Mouse (Mus musculus) limb, embryonic 11.5 days (tissue): ENCODE measurements around the gene Zfp488. TPM values are rescaled to one million over a fixed set of nuclear protein-coding genes. Genes with fewer than 3 reads are reported as not detected.
A peak's percentile ranks its signal among the peaks of the same experiment; 100 is the strongest.

Experiments
- ATAC-seq: fragments of 200-750 bp; cut with Nextera tagmentation; 2 replicates; pipeline ENCODE4 v1.8.0; 2017; ENCODE audit warnings: low read depth; ENCODE audit not compliant: insufficient number of reproducible peaks, low FRiP score, low TSS enrichment
- DNase-seq: peaks from one replicate; pipeline ENCODE4 v3.0.0-alpha.2; 2015; ENCODE audit warnings: low spot score
- H3K27ac ChIP-seq: fragments of 300-500 bp; sonication (generic); replicated peaks from 2 replicates; pipeline ENCODE4 v1.5.1; 2014; ENCODE audit warnings: low read depth, mild to moderate bottlenecking, low read length
- H3K27me3 ChIP-seq: fragments of 300-500 bp; sonication (generic); 2 replicates; pipeline ENCODE4 v1.6.1; 2014; ENCODE audit warnings: mild to moderate bottlenecking, low read length, mixed read lengths; ENCODE audit not compliant: control insufficient read depth, insufficient read depth
- H3K36me3 ChIP-seq: fragments of 300-500 bp; sonication (generic); 2 replicates; pipeline ENCODE4 v1.6.1; 2014; ENCODE audit warnings: mild to moderate bottlenecking, low read length, moderate library complexity, mixed read lengths; ENCODE audit not compliant: control insufficient read depth, insufficient read depth
- H3K4me1 ChIP-seq: fragments of 300-500 bp; sonication (generic); 2 replicates; pipeline ENCODE4 v1.6.1; 2014; ENCODE audit warnings: low read length, mixed read lengths; ENCODE audit not compliant: control insufficient read depth, insufficient read depth
- H3K4me2 ChIP-seq: fragments of 300-500 bp; sonication (generic); 2 replicates; pipeline ENCODE4 v1.6.1; 2014; ENCODE audit warnings: low read depth, mild to moderate bottlenecking, moderate library complexity; ENCODE audit not compliant: severe bottlenecking
- H3K4me3 ChIP-seq: fragments of 300-500 bp; sonication (generic); 2 replicates; pipeline ENCODE4 v1.5.1; 2014; ENCODE audit warnings: low read depth, low read length
- H3K9ac ChIP-seq: fragments of 300-500 bp; sonication (generic); 2 replicates; pipeline ENCODE4 v1.6.1; 2014; ENCODE audit warnings: mild to moderate bottlenecking, low read length
- H3K9me3 ChIP-seq: fragments of 300-500 bp; sonication (generic); 2 replicates; pipeline ENCODE4 v1.6.1; 2016; ENCODE audit warnings: low read length; ENCODE audit not compliant: control insufficient read depth
- WGBS: fragments of 180-500 bp; shearing (Covaris S2); extraction: QIAGEN DNeasy Blood & Tissue Kit; methylation state at CpG from one replicate; pipeline ENCODE4 v1.1.7; 2014; 5-methylcytosine and 5-hydroxymethylcytosine counted together
- polyA plus RNA-seq: library from polyadenylated mRNA; unstranded; fragments of >200 nt; fragmentation: Nextera tagmentation; extraction: Ambion mirVana; gene quantifications from 2 replicates; pipeline ENCODE4 v1.2.1, GENCODE M21; 2014

Gene Zfp488
- polyA plus RNA-seq, 1 experiment from 2014 or later: 0.08 TPM

DNA sequence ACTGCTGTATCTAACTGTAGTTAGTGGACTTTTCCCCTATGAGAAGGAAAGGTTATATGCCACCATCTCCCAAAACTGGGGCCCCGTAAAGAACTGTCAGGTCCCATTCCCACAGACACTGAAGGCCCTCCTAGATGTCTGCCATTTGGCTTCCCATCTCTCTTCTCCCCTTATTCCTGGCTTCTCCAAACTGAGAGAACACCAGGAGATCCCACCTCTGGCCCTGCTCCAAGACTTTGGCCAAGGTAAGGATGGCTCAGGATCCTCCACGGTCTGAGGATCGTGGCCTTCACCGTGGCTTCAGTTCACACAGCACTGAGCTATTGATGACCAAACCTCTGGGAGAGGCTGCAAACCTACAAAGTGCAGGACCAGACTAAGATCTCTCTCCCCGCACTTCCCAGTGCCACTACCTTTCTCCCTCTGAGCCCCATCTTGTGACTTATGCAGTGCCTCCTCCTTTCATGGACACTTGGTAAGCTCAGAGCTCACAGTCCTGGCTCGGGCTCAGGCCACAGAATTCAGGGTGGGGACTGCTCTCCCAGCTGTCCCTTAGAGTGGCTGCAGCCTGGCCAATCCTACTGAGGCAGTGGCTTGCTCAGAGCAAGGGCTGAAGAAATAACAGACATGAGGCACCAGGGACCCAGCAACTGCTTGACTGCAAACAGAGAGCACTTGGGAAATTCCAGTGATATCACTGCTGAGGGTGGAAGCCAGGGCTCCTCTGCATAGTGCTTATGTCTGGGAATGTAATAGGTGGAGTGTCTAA, 15.1 kb upstream of the Zfp488 start:
- no peaks in the 10 kb centered on the region for H3K9me3 ChIP-seq
- ATAC-seq: no peak
- no peaks in the 10 kb centered on the region for H3K4me1 ChIP-seq
- no peak overlapping the region for H3K4me3 ChIP-seq
- H3K36me3 ChIP-seq: no peaks in the 10 kb centered on the region
- no peak overlapping the region for H3K4me2 ChIP-seq
- no peak overlapping the region for H3K9ac ChIP-seq
- no peaks in the 10 kb centered on the region for H3K27me3 ChIP-seq
- no peak overlapping the region for H3K27ac ChIP-seq
- WGBS: 85% methylated on average over 6 of the region's 6 CpGs
- DNase-seq: no peak

DNA sequence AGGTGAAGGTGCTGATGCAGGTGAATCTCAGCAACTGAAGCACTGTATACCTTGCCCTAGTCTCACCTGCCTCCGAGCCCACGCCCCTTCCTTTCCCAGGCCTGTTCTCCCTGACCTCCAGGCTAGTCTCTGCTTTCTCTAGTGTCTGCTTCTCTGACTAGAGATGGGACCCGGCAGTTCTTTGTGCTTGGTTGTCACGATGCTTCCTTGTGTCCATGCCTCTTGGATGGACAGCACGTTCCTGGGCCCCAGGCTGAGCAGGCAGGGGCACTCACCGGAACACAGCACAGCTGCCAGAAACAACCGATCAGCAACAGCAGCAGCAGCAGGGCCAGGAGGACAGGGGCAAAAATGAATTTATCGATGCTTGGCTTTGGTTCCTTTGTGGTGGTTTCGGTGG, 14.5 kb upstream of the Zfp488 start:
- Histone ChIP-seq H3K4me2 (no peak overlapping the region), H3K27me3 (no peaks in the 10 kb centered on the region), H3K36me3 (no peaks in the 10 kb centered on the region), H3K9me3 (no peaks in the 10 kb centered on the region), H3K9ac (no peak overlapping the region), H3K4me3 (no peak overlapping the region), H3K27ac (no peak overlapping the region), H3K4me1 (no peaks in the 10 kb centered on the region)
- ATAC-seq: no peak
- 88% methylated on average over 9 of the region's 9 CpGs for WGBS
- no peak for DNase-seq

DNA sequence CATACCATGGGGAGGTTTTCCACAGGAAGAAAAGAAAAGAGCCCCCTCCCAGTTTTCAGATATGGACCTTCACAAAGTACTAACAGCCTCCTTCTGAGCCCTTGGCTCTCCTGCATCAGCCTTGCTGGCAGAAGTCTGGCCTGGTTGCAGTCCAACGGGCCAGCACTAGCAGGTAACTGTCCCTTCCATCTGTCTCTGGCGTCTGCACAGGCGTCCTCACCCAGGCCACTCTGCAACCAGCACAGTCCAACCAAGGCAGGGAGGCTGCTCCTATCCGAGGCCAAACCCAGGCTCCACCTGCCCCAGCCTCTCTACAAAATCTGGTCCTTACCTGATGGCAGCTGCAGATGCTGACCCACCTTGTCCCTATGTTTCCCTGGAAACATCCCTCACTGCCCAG, 13.4 kb upstream of the Zfp488 start:
- H3K36me3 ChIP-seq: no peaks in the 10 kb centered on the region
- no peak overlapping the region for H3K27ac ChIP-seq
- no peaks in the 10 kb centered on the region for H3K27me3 ChIP-seq
- H3K9me3 ChIP-seq: no peaks in the 10 kb centered on the region
- no peak overlapping the region for H3K4me2 ChIP-seq
- no peaks in the 10 kb centered on the region for H3K4me1 ChIP-seq
- H3K9ac ChIP-seq: no peak overlapping the region
- no peak for ATAC-seq
- DNase-seq: no peak
- H3K4me3 ChIP-seq: no peak overlapping the region
- 74% methylated on average over 4 of the region's 4 CpGs for WGBS

DNA sequence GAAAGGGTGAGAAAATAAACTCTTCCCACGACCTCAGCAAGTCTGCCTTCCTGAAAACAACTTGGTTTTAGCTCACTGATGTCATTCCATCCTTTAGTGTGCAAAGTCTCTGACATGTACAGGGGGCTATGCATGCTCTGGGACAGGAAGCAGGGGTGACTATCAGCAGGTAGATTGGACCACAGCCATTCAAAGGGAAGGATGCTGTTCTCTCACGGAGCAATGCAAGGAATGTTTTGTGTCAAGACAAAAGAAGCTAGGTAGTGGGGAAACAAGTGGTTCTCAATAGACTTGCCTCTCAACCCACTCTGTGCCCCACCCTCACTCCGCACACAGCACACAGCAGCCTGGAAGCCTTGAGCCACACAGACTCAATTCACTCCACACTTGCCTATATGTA, 10.6 kb upstream of the Zfp488 start:
- no peak overlapping the region for H3K27ac ChIP-seq

DNA sequence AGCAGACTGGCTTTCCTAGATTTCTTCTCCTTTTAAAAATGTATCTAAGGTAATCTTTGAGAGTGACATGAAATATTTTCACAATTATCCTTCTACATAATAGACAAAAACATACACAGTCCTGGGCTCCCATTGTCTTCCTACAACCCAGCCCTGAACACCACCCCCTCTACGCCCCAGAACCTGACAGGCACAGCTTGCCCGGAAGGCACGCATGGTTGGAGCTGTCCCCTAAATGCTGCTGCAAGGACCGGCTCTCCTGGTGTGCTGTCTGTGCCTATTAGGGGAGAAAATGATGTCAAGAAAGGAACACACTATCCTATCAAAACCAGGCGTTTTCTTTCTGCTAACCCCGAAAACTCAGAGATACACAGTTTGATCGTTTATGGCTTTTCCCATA, 816 bp downstream of the Zfp488 start:
- Histone ChIP-seq H3K9ac (no peak overlapping the region), H3K4me1 (peaks cover 2% of the 10 kb centered on the region; the same call in 1 of the 2 replicates), H3K36me3 (no peaks in the 10 kb centered on the region), H3K27ac (no peak overlapping the region), H3K27me3 (0 out of 2 replicates have a peak, but pooled peaks cover 7% of the 10 kb centered on the region), H3K4me2 (no peak overlapping the region), H3K4me3 (no peak overlapping the region), H3K9me3 (no peaks in the 10 kb centered on the region)
- ATAC-seq (no peak), DNase-seq (no peak)
- WGBS: 34% methylated on average over 7 of the region's 7 CpGs

More for the DNA sequence above, 10.6 kb upstream of the Zfp488 start:
- no peaks in the 10 kb centered on the region for H3K27me3 ChIP-seq
- WGBS: 74% methylated on average over 3 of the region's 3 CpGs
- no peak overlapping the region for H3K4me3 ChIP-seq
- DNase-seq (no peak), ATAC-seq (no peak)
- H3K9me3 ChIP-seq: no peaks in the 10 kb centered on the region
- no peaks in the 10 kb centered on the region for H3K4me1 ChIP-seq
- no peaks in the 10 kb centered on the region for H3K36me3 ChIP-seq
- H3K9ac ChIP-seq: no peak overlapping the region
- no peak overlapping the region for H3K4me2 ChIP-seq

DNA sequence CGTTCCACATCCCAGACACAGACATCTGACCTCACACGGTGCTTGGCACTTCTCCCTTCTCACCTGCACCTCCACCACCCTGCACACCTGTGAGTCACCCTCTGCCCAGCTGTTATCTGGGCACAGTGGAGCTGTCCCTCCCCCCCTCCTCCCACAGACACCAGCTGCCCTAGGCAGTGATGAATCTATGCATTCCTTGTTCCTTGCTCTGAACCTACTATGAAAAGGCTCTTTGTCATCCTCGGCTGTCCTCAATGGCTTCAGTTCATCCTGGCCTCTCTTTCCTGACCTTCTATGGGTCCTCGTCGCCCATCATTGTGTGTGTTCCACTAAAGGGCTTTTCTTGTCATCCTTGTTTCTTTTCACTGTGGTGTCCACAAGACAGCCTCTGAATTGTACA, 3.8 kb downstream of the Zfp488 start:
- DNase-seq: no peak
- Histone ChIP-seq H3K9me3 (no peaks in the 10 kb centered on the region), H3K4me3 (no peak overlapping the region), H3K4me2 (no peak overlapping the region), H3K36me3 (no peaks in the 10 kb centered on the region), H3K27me3 (0 out of 2 replicates have a peak, but pooled peaks cover 7% of the 10 kb centered on the region), H3K9ac (no peak overlapping the region), H3K4me1 (peaks cover 2% of the 10 kb centered on the region; the same call in 1 of the 2 replicates), H3K27ac (no peak overlapping the region)
- ATAC-seq: no peak
- 73% methylated on average over 5 of the region's 5 CpGs for WGBS

DNA sequence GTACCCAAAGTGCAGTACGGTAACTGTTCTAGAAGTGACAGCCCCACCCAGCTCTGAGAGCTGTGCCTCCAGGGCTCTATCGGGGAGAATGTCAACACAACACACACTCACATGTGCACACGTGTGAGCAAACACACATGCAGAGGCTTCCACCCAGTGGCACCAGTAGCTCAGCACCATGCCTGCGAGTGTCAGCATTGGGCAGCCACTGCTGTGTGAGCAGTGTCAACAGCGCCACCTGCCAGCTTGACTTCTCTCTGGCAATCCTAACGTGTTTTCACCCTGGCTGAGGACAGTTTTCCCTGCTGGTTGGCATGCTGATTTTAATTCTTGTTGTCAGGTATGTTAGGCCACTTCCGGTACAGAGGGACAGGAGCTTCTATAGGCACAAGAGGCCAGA, 5.9 kb downstream of the Zfp488 start:
- H3K27me3 ChIP-seq: 0 out of 2 replicates have a peak, but pooled peaks cover 2% of the 10 kb centered on the region
- H3K4me2 ChIP-seq: no peak overlapping the region
- H3K9ac ChIP-seq: no peak overlapping the region
- DNase-seq (peak; percentile 46), ATAC-seq (no peak)
- no peak overlapping the region for H3K27ac ChIP-seq
- no peaks in the 10 kb centered on the region for H3K36me3 ChIP-seq
- no peak overlapping the region for H3K4me3 ChIP-seq
- no peaks in the 10 kb centered on the region; the same call in 1 of the 2 replicates for H3K4me1 ChIP-seq
- H3K9me3 ChIP-seq: no peaks in the 10 kb centered on the region
- 53% methylated on average over 7 of the region's 7 CpGs for WGBS

DNA sequence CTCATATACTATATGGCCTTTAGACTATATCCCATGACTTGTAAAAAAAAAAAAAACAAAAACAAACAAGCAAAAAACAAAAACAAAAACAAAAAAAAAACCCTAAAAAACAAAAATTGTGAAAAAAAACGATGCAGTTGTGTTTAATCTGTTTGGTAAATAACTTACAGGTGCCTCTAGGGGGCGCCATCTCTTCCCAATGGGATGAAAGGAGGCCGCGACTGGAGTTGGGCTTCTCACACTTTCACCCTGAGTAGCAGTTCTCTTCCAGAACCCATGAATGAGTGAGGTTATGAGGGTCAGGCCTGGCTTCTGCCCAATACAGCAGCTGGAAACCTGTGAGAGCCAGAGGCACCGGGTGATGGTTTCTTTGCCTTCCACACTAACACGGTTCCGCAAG, 12.9 kb downstream of the Zfp488 start:
- H3K4me2 ChIP-seq: no peak overlapping the region
- WGBS: 63% methylated on average over 7 of the region's 7 CpGs
- no peak overlapping the region for H3K27ac ChIP-seq
- DNase-seq (no peak), ATAC-seq (no peak)
- H3K9me3 ChIP-seq: no peaks in the 10 kb centered on the region
- no peak overlapping the region for H3K9ac ChIP-seq
- no peak overlapping the region for H3K4me3 ChIP-seq
- H3K4me1 ChIP-seq: no peaks in the 10 kb centered on the region
- no peaks in the 10 kb centered on the region for H3K27me3 ChIP-seq
- no peaks in the 10 kb centered on the region for H3K36me3 ChIP-seq

DNA sequence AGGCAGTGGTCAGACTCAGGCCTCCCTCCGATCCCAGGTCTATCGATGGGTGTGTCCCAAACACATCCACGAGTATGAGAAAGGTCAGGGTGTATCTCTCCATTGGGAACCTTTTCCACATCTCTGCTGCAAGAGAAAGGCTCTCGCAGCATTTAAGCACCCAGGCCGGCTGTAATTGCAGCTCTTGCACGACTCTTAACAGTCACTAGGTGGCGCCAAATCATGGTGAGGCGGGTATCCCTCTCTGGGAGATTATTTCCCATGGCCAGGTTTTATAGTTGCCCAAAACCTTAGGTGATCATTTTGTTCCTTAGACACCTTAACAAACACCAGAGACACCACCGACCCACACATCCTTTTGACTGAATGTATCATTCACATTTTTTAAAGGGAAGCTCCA, 19.2 kb downstream of the Zfp488 start:
- Histone ChIP-seq H3K9me3 (no peaks in the 10 kb centered on the region), H3K36me3 (no peaks in the 10 kb centered on the region), H3K4me3 (no peak overlapping the region), H3K4me1 (no peaks in the 10 kb centered on the region), H3K9ac (no peak overlapping the region), H3K4me2 (no peak overlapping the region), H3K27ac (no peak overlapping the region), H3K27me3 (no peaks in the 10 kb centered on the region)
- 14% methylated on average over 9 of the region's 9 CpGs for WGBS
- ATAC-seq (no peak), DNase-seq (peak; percentile 65)
